Mouse (Mus musculus): ENCODE data around the gene Suclg2. TPM values are rescaled to one million over a fixed set of nuclear protein-coding genes. Genes with fewer than 3 reads are reported as not detected.

The Suclg2 gene
- polyA plus RNA-seq, 1 experiment from 2014 or later, result 63.4 TPM

GRCm38 (mm10) chr6:95713245-95713644, 5.4 kb downstream of the Suclg2 start:
- Histone ChIP-seq H3K4me3 (no peak overlapping the region), H3K4me1 (peaks cover 52% of the 10 kb centered on the region), H3K27ac (peak overlapping the region; percentile 32; the same call in 1 of the 2 replicates), H3K9me3 (no peaks in the 10 kb centered on the region), H3K36me3 (replicated peaks) (no peaks in the 10 kb centered on the region), H3K27me3 (ENCODE audit: poor library complexity, severe bottlenecking) (no peaks in the 10 kb centered on the region)
- WGBS, result 39% methylated on average over 5 of the region's 5 CpGs
- DNase-seq (ENCODE audit: extremely low spot score, low spot score), result no peak

- no peak for DNase-seq (ENCODE audit: extremely low spot score, low spot score)
- Histone ChIP-seq H3K9me3 (no peaks in the 10 kb centered on the region), H3K4me1 (peaks cover 49% of the 10 kb centered on the region), H3K36me3 (replicated peaks) (no peaks in the 10 kb centered on the region; the same call in 1 of the 2 replicates), H3K4me3 (no peak overlapping the region), H3K27ac (no peak overlapping the region), H3K27me3 (ENCODE audit: poor library complexity, severe bottlenecking) (no peaks in the 10 kb centered on the region)
- WGBS, result 95% methylated on average over 4 of the region's 4 CpGs
Observed at GRCm38 (mm10) chr6:95712081-95712480, 6.5 kb downstream of the Suclg2 start.

GRCm38 (mm10) chr6:95711671-95712070, 6.9 kb downstream of the Suclg2 start:
- Histone ChIP-seq H3K9me3 (no peaks in the 10 kb centered on the region), H3K4me3 (no peak overlapping the region), H3K27ac (no peak overlapping the region), H3K27me3 (ENCODE audit: poor library complexity, severe bottlenecking) (no peaks in the 10 kb centered on the region), H3K36me3 (replicated peaks) (no peaks in the 10 kb centered on the region; the same call in 1 of the 2 replicates), H3K4me1 (peaks cover 48% of the 10 kb centered on the region)
- 90% methylated on average over 3 of the region's 3 CpGs for WGBS
- no peak for DNase-seq (ENCODE audit: extremely low spot score, low spot score)

- 94% methylated on average over 6 of the region's 6 CpGs for WGBS
- Histone ChIP-seq H3K27me3 (ENCODE audit: poor library complexity, severe bottlenecking) (no peaks in the 10 kb centered on the region), H3K36me3 (replicated peaks) (no peaks in the 10 kb centered on the region; the same call in 1 of the 2 replicates), H3K9me3 (no peaks in the 10 kb centered on the region), H3K27ac (no peak overlapping the region), H3K4me1 (peaks cover 48% of the 10 kb centered on the region), H3K4me3 (no peak overlapping the region)
- no peak for DNase-seq (ENCODE audit: extremely low spot score, low spot score)
Observed at GRCm38 (mm10) chr6:95710886-95711285, 7.7 kb downstream of the Suclg2 start.

- DNase-seq (ENCODE audit: extremely low spot score, low spot score), result no peak
- no peak overlapping the region for H3K27ac ChIP-seq
- 49% methylated on average over 4 of the region's 4 CpGs for WGBS
- H3K27me3 ChIP-seq (ENCODE audit: poor library complexity, severe bottlenecking), result no peaks in the 10 kb centered on the region
- H3K4me3 ChIP-seq, result no peak overlapping the region
- H3K36me3 ChIP-seq (replicated peaks), result no peaks in the 10 kb centered on the region; the same call in 1 of the 2 replicates
- H3K4me1 ChIP-seq, result peaks cover 48% of the 10 kb centered on the region
- no peaks in the 10 kb centered on the region for H3K9me3 ChIP-seq
Observed at GRCm38 (mm10) chr6:95709531-95709930, 9.1 kb downstream of the Suclg2 start.

GRCm38 (mm10) chr6:95709106-95709505, 9.5 kb downstream of the Suclg2 start:
- DNase-seq (ENCODE audit: extremely low spot score, low spot score), result no peak
- Histone ChIP-seq H3K9me3 (no peaks in the 10 kb centered on the region), H3K27me3 (ENCODE audit: poor library complexity, severe bottlenecking) (no peaks in the 10 kb centered on the region), H3K4me3 (no peak overlapping the region), H3K27ac (peak overlapping the region; percentile 53; the same call in 1 of the 2 replicates), H3K4me1 (peaks cover 49% of the 10 kb centered on the region), H3K36me3 (replicated peaks) (no peaks in the 10 kb centered on the region; the same call in 1 of the 2 replicates)
- WGBS, result 80% methylated on average over 5 of the region's 5 CpGs

GRCm38 (mm10) chr6:95704626-95705025, 14.0 kb downstream of the Suclg2 start:
- WGBS, result 86% methylated on average over 4 of the region's 4 CpGs
- DNase-seq (ENCODE audit: extremely low spot score, low spot score), result no peak
- Histone ChIP-seq H3K9me3 (no peaks in the 10 kb centered on the region), H3K27ac (no peak overlapping the region), H3K36me3 (replicated peaks) (no peaks in the 10 kb centered on the region; the same call in 1 of the 2 replicates), H3K4me3 (no peak overlapping the region), H3K27me3 (ENCODE audit: poor library complexity, severe bottlenecking) (no peaks in the 10 kb centered on the region), H3K4me1 (peaks cover 55% of the 10 kb centered on the region)

GRCm38 (mm10) chr6:95702200-95702599, 16.4 kb downstream of the Suclg2 start:
- no peaks in the 10 kb centered on the region for H3K27me3 ChIP-seq (ENCODE audit: poor library complexity, severe bottlenecking)
- H3K4me1 ChIP-seq, result peaks cover 58% of the 10 kb centered on the region
- no peak overlapping the region; the same call in 1 of the 2 replicates for H3K27ac ChIP-seq
- H3K9me3 ChIP-seq, result no peaks in the 10 kb centered on the region
- DNase-seq (ENCODE audit: extremely low spot score, low spot score), result no peak
- WGBS, result 83% methylated on average over 9 of the region's 9 CpGs
- no peaks in the 10 kb centered on the region for H3K36me3 ChIP-seq (replicated peaks)
- H3K4me3 ChIP-seq, result no peak overlapping the region

GRCm38 (mm10) chr6:95701786-95702185, 16.8 kb downstream of the Suclg2 start:
- no peaks in the 10 kb centered on the region for H3K9me3 ChIP-seq
- DNase-seq (ENCODE audit: extremely low spot score, low spot score), result no peak
- no peak overlapping the region for H3K4me3 ChIP-seq
- 87% methylated on average over 7 of the region's 7 CpGs for WGBS
- H3K36me3 ChIP-seq (replicated peaks), result no peaks in the 10 kb centered on the region
- H3K27ac ChIP-seq, result 0 out of 2 replicates have a peak overlapping the region, but pooled peaks have one; percentile 5
- no peaks in the 10 kb centered on the region for H3K27me3 ChIP-seq (ENCODE audit: poor library complexity, severe bottlenecking)
- peaks cover 53% of the 10 kb centered on the region for H3K4me1 ChIP-seq

GRCm38 (mm10) chr6:95700981-95701610, 17.5 kb downstream of the Suclg2 start:
- no peak for DNase-seq (ENCODE audit: extremely low spot score, low spot score)
- 82% methylated on average over 2 of the region's 2 CpGs for WGBS
- no peaks in the 10 kb centered on the region for H3K9me3 ChIP-seq
- H3K27ac ChIP-seq, result no peak overlapping the region
- H3K27me3 ChIP-seq (ENCODE audit: poor library complexity, severe bottlenecking), result no peaks in the 10 kb centered on the region
- H3K4me3 ChIP-seq, result no peak overlapping the region
- H3K36me3 ChIP-seq (replicated peaks), result no peaks in the 10 kb centered on the region
- peaks cover 53% of the 10 kb centered on the region for H3K4me1 ChIP-seq

- Histone ChIP-seq H3K27ac (no peak overlapping the region), H3K4me3 (no peak overlapping the region), H3K36me3 (replicated peaks) (no peaks in the 10 kb centered on the region), H3K4me1 (peaks cover 58% of the 10 kb centered on the region), H3K9me3 (no peaks in the 10 kb centered on the region), H3K27me3 (ENCODE audit: poor library complexity, severe bottlenecking) (no peaks in the 10 kb centered on the region)
- DNase-seq (ENCODE audit: extremely low spot score, low spot score), result no peak
- 87% methylated on average over 5 of the region's 5 CpGs for WGBS
Observed at GRCm38 (mm10) chr6:95700191-95700590, 18.4 kb downstream of the Suclg2 start.

- H3K27me3 ChIP-seq (ENCODE audit: poor library complexity, severe bottlenecking), result no peaks in the 10 kb centered on the region
- DNase-seq (ENCODE audit: extremely low spot score, low spot score), result no peak
- H3K9me3 ChIP-seq, result no peaks in the 10 kb centered on the region
- peaks cover 63% of the 10 kb centered on the region for H3K4me1 ChIP-seq
- H3K4me3 ChIP-seq, result no peak overlapping the region
- no peaks in the 10 kb centered on the region for H3K36me3 ChIP-seq (replicated peaks)
- no peak overlapping the region for H3K27ac ChIP-seq
- WGBS, result 82% methylated on average over 3 of the region's 3 CpGs
Observed at GRCm38 (mm10) chr6:95699326-95699725, 19.3 kb downstream of the Suclg2 start.

- Histone ChIP-seq H3K4me3 (no peak overlapping the region), H3K9me3 (no peaks in the 10 kb centered on the region), H3K36me3 (replicated peaks) (no peaks in the 10 kb centered on the region), H3K27ac (peak overlapping the region; percentile 72), H3K27me3 (ENCODE audit: poor library complexity, severe bottlenecking) (no peaks in the 10 kb centered on the region), H3K4me1 (peaks cover 57% of the 10 kb centered on the region)
- 20% methylated on average over 5 of the region's 6 CpGs for WGBS
- DNase-seq (ENCODE audit: extremely low spot score, low spot score), result peak; percentile 24
Observed at GRCm38 (mm10) chr6:95698536-95699162, 20.0 kb downstream of the Suclg2 start.
